Mouse (Mus musculus): ENCODE data around the gene Olfr373. TPM values are rescaled to one million over a fixed set of nuclear protein-coding genes. Genes with fewer than 3 reads are reported as not detected.

Gene Olfr373
- total RNA-seq, 1 experiment from 2014 or later, result not detected

Other genes with a start within 250 kb of the Olfr373 start
- 7.5 and 8.8 TPM in 2 replicates for gene Zfp709, start 201.2 kb upstream of the Olfr373 start, total RNA-seq (2017)
- gene Zfp882, start 174.6 kb upstream of the Olfr373 start, total RNA-seq (2017), result 8.7 and 8.8 TPM in 2 replicates
- gene Zfp617, start 174.5 kb upstream of the Olfr373 start, total RNA-seq (2017), result 12.7 and 13.5 TPM in 2 replicates
- 21.8 and 35.5 TPM in 2 replicates for gene Zfp961, start 132.1 kb upstream of the Olfr373 start, total RNA-seq (2017)
- gene Cyp4f18, start 73.6 kb upstream of the Olfr373 start, total RNA-seq (2017), result 0.64 and 1.6 TPM in 2 replicates
- gene Olfr372, start 42.0 kb upstream of the Olfr373 start, total RNA-seq (2017), result not detected in 2 replicates
- gene Olfr374, start 23.9 kb downstream of the Olfr373 start, total RNA-seq (2017), result not detected in 2 replicates
- gene Tpm4, start 51.8 kb downstream of the Olfr373 start, total RNA-seq (2017), result 77.0 and 102 TPM in 2 replicates
- 275 and 303 TPM in 2 replicates for gene Rab8a, start 78.0 kb downstream of the Olfr373 start, total RNA-seq (2017)
- 7.9 and 9.8 TPM in 2 replicates for gene Hsh2d, start 106.5 kb downstream of the Olfr373 start, total RNA-seq (2017)
- not detected in 2 replicates for gene Cib3, start 129.7 kb downstream of the Olfr373 start, total RNA-seq (2017)
- not detected in 2 replicates for gene Gm11034, start 130.5 kb downstream of the Olfr373 start, total RNA-seq (2017)
- gene Fam32a, start 136.6 kb downstream of the Olfr373 start, total RNA-seq (2017), result 42.5 and 56.2 TPM in 2 replicates
- gene Ap1m1, start 156.8 kb downstream of the Olfr373 start, total RNA-seq (2017), result 86.6 and 88.2 TPM in 2 replicates
- gene Gm10282, start 222.1 kb downstream of the Olfr373 start, total RNA-seq (2017), result 51.2 and 57.6 TPM in 2 replicates
- gene Klf2, start 235.9 kb downstream of the Olfr373 start, total RNA-seq (2017), result 7.2 and 7.6 TPM in 2 replicates